Mouse (Mus musculus): Measurements from ENCODE around the gene Cacng1. TPM values are rescaled to one million over a fixed set of nuclear protein-coding genes. Genes with fewer than 3 reads are reported as not detected.
A peak's percentile ranks its signal among the peaks of the same experiment; 100 is the strongest.

The Cacng1 gene
- polyA plus RNA-seq, 1 experiment from 2014 or later: 0.48 TPM

DNA sequence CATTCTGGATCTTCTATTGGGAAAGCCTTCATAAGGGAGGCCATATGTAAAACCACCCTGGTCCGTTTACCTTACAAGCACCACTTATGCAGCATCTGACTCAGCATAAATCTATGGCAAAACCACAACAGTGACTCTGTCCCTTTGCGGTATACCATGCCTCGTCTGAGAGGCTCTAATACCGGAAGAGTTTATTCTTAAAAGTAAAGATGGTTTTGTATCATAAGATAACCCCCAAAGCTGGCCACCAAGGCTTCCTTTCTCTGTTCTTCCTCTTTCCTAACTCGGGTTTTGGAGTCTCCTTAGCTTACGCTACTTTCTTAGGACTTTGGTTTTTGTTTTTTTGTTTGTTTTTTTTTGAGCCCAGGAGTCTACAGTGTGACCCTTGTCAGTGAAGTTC, 23.0 kb downstream of the Cacng1 start:
- 86% methylated on average over 6 of the region's 6 CpGs for WGBS
- no peak overlapping the region for H3K9ac ChIP-seq (ENCODE audit: low read depth, low read length)

DNA sequence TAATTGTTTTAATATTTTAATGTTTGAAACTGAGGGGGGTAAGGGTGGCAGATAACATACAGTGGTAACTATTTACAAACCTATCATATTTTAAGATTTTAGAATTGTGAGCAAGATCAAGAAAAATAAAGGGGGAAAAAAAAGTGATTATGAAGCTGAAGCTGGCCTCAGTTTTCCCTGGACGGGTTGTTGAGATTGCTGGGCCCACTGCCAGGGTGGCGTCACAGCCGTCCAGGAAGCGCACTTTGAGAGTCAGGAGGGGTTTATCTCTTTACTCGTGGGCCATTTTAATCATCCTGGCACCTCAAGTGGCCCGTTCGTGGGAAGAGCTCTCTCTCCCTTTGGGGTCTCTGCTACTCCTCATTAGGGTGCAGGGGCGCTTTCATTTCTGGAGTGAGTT, 24.8 kb downstream of the Cacng1 start:
- ATAC-seq: no peak
- Histone ChIP-seq H3K4me3 (ENCODE audit: low read depth, low read length) (no peak overlapping the region), H3K9ac (ENCODE audit: low read depth, low read length) (no peak overlapping the region), H3K4me1 (ENCODE audit: control insufficient read depth, insufficient read depth, low read length) (no peaks in the 10 kb centered on the region), H3K9me3 (replicated peaks; ENCODE audit: control insufficient read depth, low read length, poor library complexity, severe bottlenecking) (no peaks in the 10 kb centered on the region), H3K36me3 (ENCODE audit: control insufficient read depth, insufficient read depth, low read length) (peaks cover 1% of the 10 kb centered on the region; the same call in 1 of the 2 replicates), H3K27ac (ENCODE audit: low read length) (no peak overlapping the region), H3K27me3 (ENCODE audit: control insufficient read depth, insufficient read depth, low read depth, low read length) (no peaks in the 10 kb centered on the region), H3K4me2 (ENCODE audit: low read length) (no peak overlapping the region)
- 61% methylated on average over 8 of the region's 8 CpGs for WGBS

More for the DNA sequence above, 23.0 kb downstream of the Cacng1 start:
- no peaks in the 10 kb centered on the region for H3K36me3 ChIP-seq (ENCODE audit: control insufficient read depth, insufficient read depth, low read length)
- no peak overlapping the region for H3K4me3 ChIP-seq (ENCODE audit: low read depth, low read length)
- H3K4me1 ChIP-seq (ENCODE audit: control insufficient read depth, insufficient read depth, low read length): no peaks in the 10 kb centered on the region
- ATAC-seq: no peak
- H3K4me2 ChIP-seq (ENCODE audit: low read length): no peak overlapping the region
- no peaks in the 10 kb centered on the region for H3K27me3 ChIP-seq (ENCODE audit: control insufficient read depth, insufficient read depth, low read depth, low read length)
- no peaks in the 10 kb centered on the region for H3K9me3 ChIP-seq (replicated peaks; ENCODE audit: control insufficient read depth, low read length, poor library complexity, severe bottlenecking)
- H3K27ac ChIP-seq (ENCODE audit: low read length): no peak overlapping the region

DNA sequence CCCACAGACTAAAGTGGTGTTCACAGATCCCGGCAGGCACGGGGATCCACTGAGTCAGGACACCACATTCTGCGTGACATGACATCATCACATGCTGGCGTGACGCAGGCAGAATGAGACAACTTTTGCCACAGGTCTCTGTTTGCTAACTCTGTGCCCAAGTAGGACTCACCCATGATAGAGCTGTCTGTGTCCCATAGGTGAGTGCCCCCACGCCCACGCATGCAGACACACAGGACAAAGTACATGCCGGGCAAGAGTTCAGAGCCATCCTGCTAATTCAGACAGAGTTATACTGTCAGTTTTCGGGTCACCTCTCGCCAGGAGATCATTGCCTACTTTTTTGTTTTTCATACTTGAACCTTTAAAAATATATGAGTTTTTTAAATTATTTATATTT, 27.8 kb downstream of the Cacng1 start:
- H3K4me3 ChIP-seq (ENCODE audit: low read depth, low read length): no peak overlapping the region
- no peak overlapping the region for H3K27ac ChIP-seq (ENCODE audit: low read length)
- 95% methylated on average over 10 of the region's 10 CpGs for WGBS
- no peaks in the 10 kb centered on the region for H3K9me3 ChIP-seq (replicated peaks; ENCODE audit: control insufficient read depth, low read length, poor library complexity, severe bottlenecking)
- ATAC-seq: no peak
- H3K36me3 ChIP-seq (ENCODE audit: control insufficient read depth, insufficient read depth, low read length): peaks cover 5% of the 10 kb centered on the region; the same call in 1 of the 2 replicates
- no peaks in the 10 kb centered on the region for H3K27me3 ChIP-seq (ENCODE audit: control insufficient read depth, insufficient read depth, low read depth, low read length)
- no peak overlapping the region for H3K4me2 ChIP-seq (ENCODE audit: low read length)
- H3K9ac ChIP-seq (ENCODE audit: low read depth, low read length): no peak overlapping the region
- peaks cover 7% of the 10 kb centered on the region for H3K4me1 ChIP-seq (ENCODE audit: control insufficient read depth, insufficient read depth, low read length)

DNA sequence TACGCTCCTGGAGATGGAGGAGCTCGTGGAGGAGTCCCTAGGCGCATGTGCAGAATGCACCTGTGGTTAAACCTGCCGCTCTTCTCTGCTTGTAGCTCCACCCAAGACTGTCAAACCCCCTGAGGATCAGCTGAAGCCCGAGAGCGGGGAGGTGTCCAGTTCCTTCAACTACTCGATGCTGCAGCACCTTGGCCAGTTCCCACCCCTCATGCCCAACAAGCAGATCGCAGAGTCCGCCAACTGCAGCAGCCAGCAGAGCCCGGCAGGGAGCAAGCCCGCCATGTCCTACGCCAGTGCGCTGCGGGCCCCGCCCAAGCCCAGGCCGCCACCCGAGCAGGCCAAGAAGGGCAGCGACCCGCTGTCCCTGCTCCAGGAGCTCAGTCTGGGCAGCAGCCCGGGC, 30.0 kb downstream of the Cacng1 start:
- ATAC-seq: no peak
- Histone ChIP-seq H3K4me3 (ENCODE audit: low read depth, low read length) (no peak overlapping the region), H3K4me1 (ENCODE audit: control insufficient read depth, insufficient read depth, low read length) (peaks cover 22% of the 10 kb centered on the region), H3K9ac (ENCODE audit: low read depth, low read length) (no peak overlapping the region), H3K9me3 (replicated peaks; ENCODE audit: control insufficient read depth, low read length, poor library complexity, severe bottlenecking) (no peaks in the 10 kb centered on the region), H3K36me3 (ENCODE audit: control insufficient read depth, insufficient read depth, low read length) (peaks cover 5% of the 10 kb centered on the region; the same call in 1 of the 2 replicates), H3K27ac (ENCODE audit: low read length) (no peak overlapping the region), H3K27me3 (ENCODE audit: control insufficient read depth, insufficient read depth, low read depth, low read length) (no peaks in the 10 kb centered on the region), H3K4me2 (ENCODE audit: low read length) (no peak overlapping the region)
- WGBS: 84% methylated on average over 20 of the region's 20 CpGs

DNA sequence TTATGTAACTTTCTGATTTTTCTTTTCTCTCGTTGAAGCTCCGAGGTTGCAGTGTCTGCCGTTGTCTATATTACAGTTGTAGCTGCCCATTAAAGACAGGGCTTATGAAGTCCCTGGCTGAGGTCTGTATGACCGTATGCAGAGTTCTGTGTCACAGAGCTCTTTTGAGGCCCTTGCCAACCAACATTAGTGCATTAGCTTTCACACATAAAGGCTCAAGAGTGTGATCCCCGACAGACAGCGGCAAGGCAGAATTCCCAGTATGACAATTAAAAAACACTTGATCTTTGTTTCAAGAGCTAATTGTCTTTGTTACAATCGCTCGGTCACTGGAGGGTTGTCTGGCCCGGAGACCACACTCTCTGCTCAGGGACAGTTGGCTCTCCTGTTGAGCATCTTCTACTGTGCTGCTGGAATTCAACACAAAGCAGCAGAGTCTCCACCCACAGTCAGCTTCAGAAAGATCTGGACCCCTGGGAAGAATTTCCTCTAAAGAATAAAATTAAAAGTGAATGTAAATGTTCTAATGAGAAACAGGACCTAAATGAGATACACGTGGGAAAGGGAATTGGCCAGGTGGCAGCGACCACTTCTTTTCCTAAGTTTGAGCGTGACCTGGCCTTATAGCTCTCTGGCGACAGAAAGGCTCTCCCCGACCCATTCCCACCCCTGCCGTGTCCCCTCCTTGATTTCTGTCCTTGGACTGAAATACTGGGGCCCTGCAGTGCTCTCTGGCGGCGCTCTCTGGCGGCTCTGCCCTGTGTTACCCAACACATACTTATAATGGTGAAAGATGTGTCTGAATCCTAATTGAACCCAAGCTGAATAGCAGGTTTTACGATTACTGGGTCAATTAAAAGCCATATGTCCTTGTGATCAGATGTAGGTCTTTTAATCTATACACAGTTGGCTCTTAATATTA, 32.5 kb downstream of the Cacng1 start:
- ATAC-seq: no peak
- no peak overlapping the region for H3K9ac ChIP-seq (ENCODE audit: low read depth, low read length)
- no peak overlapping the region for H3K4me2 ChIP-seq (ENCODE audit: low read length)
- peaks cover 23% of the 10 kb centered on the region for H3K4me1 ChIP-seq (ENCODE audit: control insufficient read depth, insufficient read depth, low read length)
- H3K9me3 ChIP-seq (replicated peaks; ENCODE audit: control insufficient read depth, low read length, poor library complexity, severe bottlenecking): no peaks in the 10 kb centered on the region
- peak overlapping the region; percentile 34; the same call in 1 of the 2 replicates for H3K27ac ChIP-seq (ENCODE audit: low read length)
- no peak overlapping the region for H3K4me3 ChIP-seq (ENCODE audit: low read depth, low read length)
- peaks cover 5% of the 10 kb centered on the region; the same call in 1 of the 2 replicates for H3K36me3 ChIP-seq (ENCODE audit: control insufficient read depth, insufficient read depth, low read length)
- H3K27me3 ChIP-seq (ENCODE audit: control insufficient read depth, insufficient read depth, low read depth, low read length): no peaks in the 10 kb centered on the region
- 43% methylated on average over 19 of the region's 19 CpGs for WGBS

DNA sequence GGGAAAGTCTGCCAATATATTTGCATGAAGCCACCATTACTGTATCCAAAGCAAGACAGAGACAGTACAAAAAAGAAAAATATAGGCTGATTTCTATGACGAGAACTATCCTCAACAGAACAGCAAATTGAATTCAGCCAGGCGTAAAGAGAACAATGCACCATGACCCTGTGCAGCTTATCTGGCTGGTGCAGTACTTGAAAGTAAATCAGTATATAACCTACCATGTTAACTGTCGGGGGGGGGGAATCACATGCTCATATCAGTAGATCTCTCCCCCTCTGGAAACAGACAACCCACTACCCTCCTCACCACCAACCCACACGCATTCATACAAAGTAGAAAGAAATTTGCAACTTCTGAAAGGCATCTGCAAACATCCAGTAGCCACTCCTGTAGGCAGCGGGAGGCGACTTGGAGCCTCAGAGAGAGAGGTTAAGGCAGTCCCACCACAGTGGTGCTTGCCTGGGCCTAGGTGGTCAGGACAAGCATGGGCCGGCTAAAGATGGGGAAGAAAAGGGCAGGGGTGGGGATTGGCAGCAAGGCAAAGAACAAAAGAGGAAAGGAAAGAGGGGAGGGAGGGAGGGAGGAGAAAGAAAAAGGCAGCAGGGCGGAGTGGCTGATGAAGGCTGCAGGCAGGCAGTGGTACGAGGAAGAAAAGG, 33.5 kb downstream of the Cacng1 start:
- Histone ChIP-seq H3K4me1 (ENCODE audit: control insufficient read depth, insufficient read depth, low read length) (peaks cover 23% of the 10 kb centered on the region), H3K4me2 (ENCODE audit: low read length) (no peak overlapping the region), H3K27me3 (ENCODE audit: control insufficient read depth, insufficient read depth, low read depth, low read length) (no peaks in the 10 kb centered on the region), H3K4me3 (ENCODE audit: low read depth, low read length) (no peak overlapping the region), H3K9me3 (replicated peaks; ENCODE audit: control insufficient read depth, low read length, poor library complexity, severe bottlenecking) (no peaks in the 10 kb centered on the region), H3K9ac (ENCODE audit: low read depth, low read length) (no peak overlapping the region), H3K27ac (ENCODE audit: low read length) (peak overlapping the region; percentile 60; the same call in 1 of the 2 replicates), H3K36me3 (ENCODE audit: control insufficient read depth, insufficient read depth, low read length) (peaks cover 5% of the 10 kb centered on the region; the same call in 1 of the 2 replicates)
- ATAC-seq: peak; percentile 64; the same call in 1 of the 2 replicates
- WGBS: 25% methylated on average over 9 of the region's 9 CpGs

DNA sequence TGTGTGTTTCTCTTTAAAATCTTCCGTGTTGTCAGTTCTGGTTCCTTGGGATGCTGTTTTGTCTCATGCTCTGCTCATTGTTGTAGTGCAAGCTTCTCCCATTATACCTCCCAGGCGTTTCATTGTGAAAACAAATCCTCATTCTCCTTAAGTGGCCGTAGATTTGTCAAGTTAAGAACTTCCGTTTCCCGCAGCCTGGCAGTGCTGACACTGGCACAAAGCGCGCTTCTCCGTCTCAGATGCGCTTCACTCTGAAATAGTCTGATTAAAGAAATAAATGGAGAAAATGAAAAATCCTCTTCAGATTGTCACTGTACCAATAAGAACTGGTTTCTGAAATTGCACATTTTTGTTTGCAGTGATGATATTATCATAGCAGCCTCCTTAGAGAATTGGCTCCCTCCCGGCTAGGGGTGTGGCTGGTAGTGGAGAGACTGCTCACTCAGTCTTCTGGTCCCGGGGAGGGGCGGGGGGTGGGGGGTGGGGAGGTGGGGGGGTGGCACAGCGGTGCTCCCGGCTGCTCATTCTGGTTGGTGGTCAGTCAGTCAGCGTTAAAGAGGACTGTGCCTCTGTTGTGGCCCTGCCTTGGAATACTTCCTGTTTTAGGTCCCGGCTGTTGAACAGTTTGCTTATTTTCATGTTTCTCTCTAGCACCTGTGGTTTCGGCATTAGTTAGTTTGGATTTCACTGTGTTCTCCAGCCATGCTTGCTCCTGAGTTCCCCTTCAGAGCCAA, 39.9 kb downstream of the Cacng1 start:
- no peaks in the 10 kb centered on the region for H3K27me3 ChIP-seq (ENCODE audit: control insufficient read depth, insufficient read depth, low read depth, low read length)
- peaks cover 5% of the 10 kb centered on the region for H3K36me3 ChIP-seq (ENCODE audit: control insufficient read depth, insufficient read depth, low read length)
- H3K4me1 ChIP-seq (ENCODE audit: control insufficient read depth, insufficient read depth, low read length): peaks cover 15% of the 10 kb centered on the region
- no peaks in the 10 kb centered on the region for H3K9me3 ChIP-seq (replicated peaks; ENCODE audit: control insufficient read depth, low read length, poor library complexity, severe bottlenecking)
- ATAC-seq: no peak
- peak overlapping the region; percentile 34 for H3K4me2 ChIP-seq (ENCODE audit: low read length)
- 25% methylated on average over 17 of the region's 17 CpGs for WGBS
- 0 out of 2 replicates have a peak overlapping the region, but pooled peaks have one; percentile 8 for H3K4me3 ChIP-seq (ENCODE audit: low read depth, low read length)
- 0 out of 2 replicates have a peak overlapping the region, but pooled peaks have one; percentile 11 for H3K9ac ChIP-seq (ENCODE audit: low read depth, low read length)
- H3K27ac ChIP-seq (ENCODE audit: low read length): no peak overlapping the region

DNA sequence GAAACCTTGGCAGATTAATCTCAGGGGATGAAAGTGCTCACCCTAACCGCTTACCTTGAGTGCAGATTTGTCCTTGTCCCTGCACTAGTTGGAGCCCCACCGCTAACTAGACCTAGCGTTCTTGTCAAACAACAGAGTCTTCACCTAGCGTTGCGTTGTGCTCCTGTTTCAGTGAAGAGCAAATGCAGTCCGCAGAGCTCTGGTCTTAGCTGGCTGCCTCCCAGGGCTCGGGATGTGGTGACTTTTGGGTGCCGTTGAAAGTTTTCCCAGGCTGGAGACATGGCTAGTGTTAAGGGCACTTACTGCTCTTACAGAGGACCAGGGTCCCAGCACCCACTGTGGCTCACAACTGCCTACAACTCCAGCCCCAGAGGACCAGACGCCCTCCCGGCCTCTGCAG, 41.1 kb downstream of the Cacng1 start:
- Histone ChIP-seq H3K9ac (ENCODE audit: low read depth, low read length) (no peak overlapping the region), H3K27ac (ENCODE audit: low read length) (no peak overlapping the region), H3K4me1 (ENCODE audit: control insufficient read depth, insufficient read depth, low read length) (peaks cover 13% of the 10 kb centered on the region), H3K4me2 (ENCODE audit: low read length) (no peak overlapping the region), H3K36me3 (ENCODE audit: control insufficient read depth, insufficient read depth, low read length) (peaks cover 15% of the 10 kb centered on the region), H3K4me3 (ENCODE audit: low read depth, low read length) (no peak overlapping the region), H3K27me3 (ENCODE audit: control insufficient read depth, insufficient read depth, low read depth, low read length) (no peaks in the 10 kb centered on the region), H3K9me3 (replicated peaks; ENCODE audit: control insufficient read depth, low read length, poor library complexity, severe bottlenecking) (no peaks in the 10 kb centered on the region)
- no peak for ATAC-seq
- 82% methylated on average over 10 of the region's 10 CpGs for WGBS
